Mouse (Mus musculus) A20 (cell line): ENCODE measurements around the gene Cavin1.

Experiments used
- DNase-seq: peaks from one replicate; pipeline ENCODE4 v3.0.0-alpha.2; 2011; ENCODE audit warnings: low read depth, low spot score

Cavin1 gene

DNA sequence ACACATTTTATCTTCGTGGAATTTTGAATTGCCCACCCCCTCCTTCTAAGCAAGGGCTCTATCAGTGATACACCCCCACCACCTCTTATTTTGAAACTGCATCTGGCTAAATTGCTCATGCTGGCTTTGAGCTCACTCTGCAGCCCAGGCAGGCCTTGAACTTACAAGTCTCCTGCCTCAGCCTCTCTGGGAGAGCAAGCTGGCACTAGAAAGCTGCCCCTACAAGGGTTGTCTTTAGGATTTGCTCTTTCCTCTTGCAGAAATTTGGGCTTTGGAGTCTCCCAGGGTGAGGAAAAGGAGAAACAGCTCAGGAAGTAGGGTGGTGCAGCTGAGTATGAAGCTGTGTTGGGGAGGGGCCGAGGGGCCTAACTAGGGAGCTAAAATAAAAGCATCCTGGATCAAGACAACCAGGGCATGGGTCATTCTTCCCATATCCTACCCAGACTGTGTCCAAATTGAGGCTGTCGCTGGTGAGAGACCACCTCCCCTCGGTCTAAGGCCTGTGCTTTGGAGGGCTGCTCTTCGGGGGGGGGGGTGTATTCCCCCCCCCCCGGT, 12.7 kb downstream of the Cavin1 start:
- DNase-seq, result no peak

GRCm38 (mm10) chr11:100957244-100957643, 13.4 kb downstream of the Cavin1 start:
- DNase-seq, result peak; percentile 50

DNA sequence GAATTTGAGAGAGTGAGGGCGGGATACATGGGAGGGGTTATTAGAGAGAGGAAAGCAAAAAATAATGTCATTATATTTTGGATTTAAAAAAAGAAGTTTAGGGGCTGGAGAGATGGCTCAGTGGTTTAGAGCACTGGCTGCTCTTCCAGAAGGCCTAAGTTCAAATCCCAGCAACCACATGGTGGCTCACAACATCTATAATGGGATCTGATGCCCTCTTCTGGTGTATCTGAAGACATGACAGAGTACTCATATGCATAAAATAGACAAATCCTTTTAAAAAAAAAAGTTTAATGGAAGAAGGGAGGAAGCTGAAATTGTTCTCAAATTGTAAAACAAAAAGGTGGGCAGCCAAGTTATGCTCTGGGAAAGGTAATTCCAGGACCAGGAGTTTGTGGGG, 21.1 kb downstream of the Cavin1 start:
- DNase-seq, result no peak

DNA sequence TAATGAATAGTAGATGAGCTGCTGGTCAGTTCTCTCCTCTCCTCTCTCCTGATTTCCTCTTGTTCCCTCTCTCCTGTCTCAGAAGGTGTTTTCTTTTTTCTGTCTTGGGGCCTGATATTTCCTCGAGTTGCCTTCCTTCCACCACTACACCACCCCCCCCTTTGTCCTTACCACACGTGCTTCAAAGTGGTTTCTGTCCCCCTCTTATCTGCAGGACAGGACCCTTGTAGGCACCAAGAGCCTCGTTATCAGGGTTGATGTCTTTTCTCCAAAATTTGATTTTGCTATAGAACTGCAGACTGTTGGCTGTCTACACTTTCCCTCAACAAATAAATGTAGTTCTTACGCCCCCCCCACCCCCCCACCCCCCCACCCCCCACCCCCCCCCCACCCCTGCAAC, 22.4 kb downstream of the Cavin1 start:
- DNase-seq, result no peak

GRCm38 (mm10) chr11:100947548-100947947, 23.1 kb downstream of the Cavin1 start:
- peak; percentile 71 for DNase-seq

DNA sequence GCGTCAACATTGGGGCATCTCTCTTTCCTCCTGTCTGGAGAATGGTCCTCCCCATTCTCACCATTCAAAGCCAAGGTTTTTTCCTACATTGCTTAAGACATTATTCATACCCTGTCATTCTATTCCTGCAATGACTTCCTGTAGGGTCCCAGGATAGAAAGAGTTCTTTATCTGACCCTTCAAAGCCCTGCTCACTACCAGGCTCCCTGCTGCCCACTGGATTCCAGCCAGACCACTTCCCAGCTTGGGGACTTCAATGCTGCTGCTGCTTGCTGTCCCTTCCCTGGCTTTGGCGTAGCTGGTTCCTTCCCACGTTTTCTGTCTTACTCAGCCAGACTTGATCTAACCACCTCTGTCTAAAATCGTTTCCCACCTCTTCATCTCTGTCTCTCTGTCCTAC, 23.8 kb downstream of the Cavin1 start:
- DNase-seq, result no peak

DNA sequence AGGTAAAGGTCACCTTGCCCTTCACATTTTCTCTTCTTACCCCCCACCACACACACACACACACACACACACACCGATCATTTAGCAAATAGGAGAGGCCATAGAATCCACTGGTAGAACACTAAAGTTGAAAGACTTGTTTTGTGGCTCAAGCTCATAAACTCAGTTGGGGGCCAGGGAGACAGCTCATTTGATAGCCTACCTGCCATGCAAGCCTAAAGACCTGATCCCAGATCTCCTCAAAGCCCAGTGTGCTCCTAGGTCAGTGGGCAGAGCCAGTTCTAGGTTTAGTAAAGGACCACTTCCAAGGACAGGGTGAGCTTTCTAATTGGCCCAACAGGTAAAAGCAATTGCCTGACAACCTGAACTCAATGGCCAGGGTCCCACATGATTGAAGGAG, 28.3 kb downstream of the Cavin1 start:
- no peak for DNase-seq

DNA sequence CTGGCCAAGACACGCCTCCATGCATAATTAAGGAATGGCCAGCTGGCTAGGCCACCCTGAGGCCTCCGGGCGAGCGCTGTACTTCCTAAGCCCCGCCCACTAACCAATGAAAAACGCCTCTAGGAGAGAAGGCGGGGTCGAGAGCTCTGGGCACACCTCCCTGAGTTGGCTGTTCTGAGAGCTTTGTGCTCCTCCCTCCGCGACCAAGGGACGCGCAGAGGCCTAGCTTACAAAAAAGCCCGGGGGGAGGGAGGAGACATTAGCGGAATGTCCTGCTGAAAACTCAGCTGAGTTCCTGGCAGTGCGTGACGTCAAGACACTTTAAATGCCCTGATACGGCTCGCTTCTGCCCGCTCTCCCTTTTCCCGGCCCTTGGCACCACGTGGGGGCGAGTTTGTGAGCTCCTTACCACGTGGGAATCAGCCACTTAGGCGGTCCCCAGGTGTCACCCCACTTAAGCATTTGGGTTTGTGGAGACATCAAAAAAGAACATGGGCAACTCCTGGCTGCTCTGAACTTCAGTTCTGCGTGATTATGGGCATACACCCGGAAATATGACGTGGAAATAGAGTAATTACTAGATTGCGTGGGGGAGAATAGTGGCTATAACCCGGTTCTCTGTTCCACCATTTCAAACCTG, 31.1 kb downstream of the Cavin1 start, which contains the start of gene Stat3:
Gene Stat3, minus strand, starts transcription at position 29 of the 640 bp plus-strand sequence.
- peak; percentile 100 for DNase-seq

- DNase-seq, result peak; percentile 68
Measured at GRCm38 (mm10) chr11:100938711-100939511, 31.8 kb downstream of the Cavin1 start.

DNA sequence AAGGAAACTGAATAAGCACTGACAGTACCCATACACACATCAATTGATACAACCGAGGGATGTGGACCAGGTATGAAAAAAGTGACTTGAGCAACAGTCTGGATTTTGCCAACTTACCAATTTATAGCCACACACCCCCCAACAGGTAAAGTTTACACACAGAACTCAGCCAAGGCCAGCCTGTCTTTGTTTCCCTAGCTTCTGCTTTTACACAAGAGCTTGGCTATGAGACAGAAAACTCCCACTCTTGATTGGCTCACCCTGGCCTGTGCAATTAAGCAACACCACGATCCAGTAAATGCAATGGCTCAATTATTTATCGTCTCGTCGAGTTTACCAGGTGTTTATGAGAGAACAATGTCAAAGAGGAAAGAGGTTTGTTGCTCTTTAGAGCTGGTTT, 32.6 kb downstream of the Cavin1 start:
- DNase-seq, result peak; percentile 74

DNA sequence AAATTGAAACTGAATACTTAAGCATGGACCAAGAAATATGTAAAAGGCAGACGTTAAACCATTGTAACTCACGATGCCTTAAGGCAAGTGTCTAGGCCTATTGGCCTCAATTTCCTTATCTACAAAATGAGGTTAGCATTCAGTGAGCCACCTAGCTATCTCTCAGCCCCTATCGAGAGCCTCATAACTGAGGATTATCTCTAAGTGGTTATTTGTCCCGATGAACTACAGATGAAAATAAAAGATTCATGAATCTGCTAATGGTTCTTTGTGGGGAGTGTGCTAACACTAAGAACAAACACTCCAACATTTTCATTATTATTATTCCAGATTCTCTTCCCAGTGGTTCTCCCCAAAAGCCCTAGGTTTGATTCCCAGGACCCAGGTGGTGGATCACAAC, 33.4 kb downstream of the Cavin1 start:
- no peak for DNase-seq

DNA sequence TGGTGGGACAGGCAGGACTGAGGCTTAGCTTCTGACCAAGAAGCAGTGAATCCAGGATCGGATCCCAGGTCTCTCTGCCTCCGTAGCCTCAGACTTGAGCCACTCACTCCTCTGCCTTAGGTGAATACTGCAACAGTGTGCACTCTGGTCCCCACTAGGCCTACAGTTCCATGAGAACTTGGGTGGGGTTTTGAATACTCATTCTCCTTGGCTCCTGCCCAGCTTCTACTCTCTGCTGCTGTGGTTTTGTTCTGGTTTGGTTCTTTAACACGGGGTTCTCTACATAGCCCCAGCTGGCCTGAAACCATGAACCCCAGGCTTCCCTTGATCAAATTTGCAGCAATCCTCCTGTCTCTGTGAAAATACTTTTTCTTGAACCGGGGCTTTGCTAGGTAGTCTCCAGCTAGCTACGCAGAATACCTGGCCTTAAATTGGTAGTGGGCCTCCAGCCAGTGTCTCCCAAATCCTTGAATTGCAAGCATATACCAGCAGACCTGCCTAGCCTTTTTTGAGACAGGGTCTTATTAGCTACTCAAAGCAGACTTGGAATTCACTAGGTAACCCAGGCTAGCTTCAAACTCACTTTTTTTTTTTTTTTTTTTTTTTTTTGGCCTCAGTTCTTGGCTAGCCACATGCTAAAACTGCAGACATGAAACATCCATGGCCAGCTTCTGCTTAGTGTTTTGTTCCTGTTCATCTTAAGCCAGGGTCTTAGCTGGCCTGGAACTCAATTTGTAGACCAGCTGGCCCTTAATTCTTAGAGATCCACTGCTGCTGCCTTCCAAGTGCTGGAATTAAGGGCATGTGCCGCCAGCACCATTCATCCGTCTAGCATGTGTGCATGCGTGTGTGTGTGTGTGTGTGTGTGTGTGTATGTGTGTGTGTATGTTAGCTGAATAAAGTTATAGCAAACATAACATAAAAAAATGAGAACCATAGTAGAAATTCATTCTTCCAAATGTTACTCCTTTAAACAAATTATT, 35.0 kb downstream of the Cavin1 start:
- DNase-seq, result no peak

GRCm38 (mm10) chr11:100931254-100931921, 39.3 kb downstream of the Cavin1 start:
- peak; percentile 91 for DNase-seq

GRCm38 (mm10) chr11:100930611-100931010, 40.1 kb downstream of the Cavin1 start:
- peak; percentile 17 for DNase-seq

- no peak for DNase-seq
Measured at GRCm38 (mm10) chr11:100927386-100927785, 43.3 kb downstream of the Cavin1 start.

DNA sequence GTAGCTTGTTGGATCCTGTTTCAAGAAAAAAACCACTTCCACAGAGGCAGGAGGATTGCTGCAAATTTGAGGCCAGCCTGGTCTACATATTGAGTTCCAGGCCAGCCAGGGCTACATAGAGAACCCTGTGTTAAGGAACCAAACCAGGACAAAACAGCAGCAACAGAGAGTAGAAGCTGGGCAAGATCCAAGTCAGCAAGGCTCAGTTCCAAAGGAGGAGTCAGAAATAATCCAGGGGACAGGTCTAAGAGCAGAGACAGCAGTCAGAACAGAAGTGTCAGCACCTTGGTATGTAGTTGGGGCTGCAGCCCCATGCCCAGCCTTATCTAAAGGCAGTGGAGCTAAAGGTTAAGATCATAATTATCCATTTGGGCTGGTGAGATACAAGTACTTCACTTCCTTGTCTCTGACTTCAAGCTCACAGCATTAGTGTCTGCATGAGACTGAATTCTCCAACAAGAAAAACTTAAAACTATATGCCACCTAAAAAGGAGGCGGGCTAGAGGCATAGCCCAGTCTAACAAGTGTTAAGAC, 46.2 kb downstream of the Cavin1 start:
- no peak for DNase-seq

DNA sequence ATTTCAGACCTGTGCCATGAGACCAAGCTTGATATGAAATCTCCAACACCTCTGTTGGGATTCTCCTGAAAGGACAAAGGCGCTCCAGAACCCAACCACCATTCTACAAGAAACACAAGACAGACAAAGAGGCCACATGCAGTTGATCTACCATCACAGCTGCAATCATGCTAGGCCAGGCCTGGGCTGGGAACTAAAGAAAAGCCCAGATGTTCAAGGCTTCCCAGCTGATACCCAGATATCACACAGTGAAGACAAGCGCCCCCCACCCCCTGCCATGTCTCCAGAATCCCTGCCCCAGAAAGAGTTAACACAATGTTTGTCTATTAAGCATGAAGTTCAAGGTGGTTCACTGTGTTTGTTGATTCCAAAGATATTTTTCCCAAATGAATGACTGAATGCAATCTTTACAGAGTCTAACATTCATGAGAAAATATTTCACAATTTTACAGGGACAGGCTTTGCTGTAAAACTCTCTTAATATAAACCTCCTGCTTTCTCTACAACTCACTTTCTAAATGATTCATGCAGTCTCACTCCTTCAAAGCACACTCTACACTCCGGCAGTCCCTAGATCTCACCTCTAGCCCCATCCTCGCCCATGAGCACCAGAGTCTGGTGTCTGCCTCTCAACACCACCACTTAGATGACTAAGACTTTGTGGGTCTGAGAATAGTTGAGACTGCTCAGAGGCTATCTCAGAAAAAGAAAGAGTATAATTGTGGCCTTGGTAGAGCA, 49.6 kb downstream of the Cavin1 start:
- peak; percentile 29 for DNase-seq

- no peak for DNase-seq
Measured at GRCm38 (mm10) chr11:100918007-100918406, 52.7 kb downstream of the Cavin1 start.

- no peak for DNase-seq
Measured at GRCm38 (mm10) chr11:100916432-100916971, 54.2 kb downstream of the Cavin1 start.

GRCm38 (mm10) chr11:100915063-100915462, 55.6 kb downstream of the Cavin1 start:
- DNase-seq, result no peak
